In the genomic region with DNA sequence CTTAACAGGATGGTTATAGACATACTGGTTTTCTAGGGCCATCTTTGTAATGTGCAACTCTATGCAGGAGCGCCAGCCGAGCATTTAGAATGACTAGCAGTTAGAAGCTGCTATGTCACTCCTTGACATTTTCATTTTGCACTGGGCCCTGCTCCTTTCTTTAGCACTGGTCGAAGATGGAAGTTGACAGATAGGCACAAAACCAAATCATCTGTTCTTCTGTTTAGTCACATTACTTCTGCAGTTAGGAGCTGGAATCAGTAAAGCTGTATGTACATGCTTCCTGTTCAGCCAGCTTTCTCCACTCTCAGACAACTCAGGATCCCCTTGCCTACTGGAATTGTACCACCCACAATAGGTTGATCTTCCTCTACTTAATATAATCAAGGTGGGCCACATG, we compare ENCODE assay signal across 8 mouse cellular contexts. TPM values are rescaled to one million over a fixed set of nuclear protein-coding genes. Genes with fewer than 3 reads are reported as not detected.
DNase-seq lines count a peak whose midpoint lies in the region; ATAC-seq lines count a peak whose summit lies in the region.

No protein-coding gene starts in this region.

- no peak for DNase-seq in kidney, postnatal 36 days
- no peak for DNase-seq in limb, embryonic 10.5 days (ENCODE audit: low spot score)
- no peak for DNase-seq in layer of hippocampus, postnatal 36 days
- DNase-seq in lung, postnatal 25 days (ENCODE audit: low spot score), result no peak
- no peak for DNase-seq in right cerebral cortex, postnatal 36 days (ENCODE audit: low spot score in 2 of 2)

- H3K9me3 ChIP-seq in kidney, embryonic 15.5 days (replicated peaks), result no peaks in the 10 kb centered on the region
- no peaks in the 10 kb centered on the region for H3K9me3 ChIP-seq in embryonic facial prominence, embryonic 13.5 days
- H3K9me3 ChIP-seq in limb, embryonic 10.5 days (replicated peaks), result no peaks in the 10 kb centered on the region
- no peaks in the 10 kb centered on the region for H3K9me3 ChIP-seq in neural tube, embryonic 12.5 days

- no peaks in the 10 kb centered on the region for H3K27me3 ChIP-seq in kidney, embryonic 15.5 days
- no peaks in the 10 kb centered on the region for H3K27me3 ChIP-seq in embryonic facial prominence, embryonic 13.5 days
- no peaks in the 10 kb centered on the region for H3K27me3 ChIP-seq in limb, embryonic 10.5 days (ENCODE audit: low read depth, poor library complexity, severe bottlenecking)
- H3K27me3 ChIP-seq in neural tube, embryonic 12.5 days (replicated peaks), result no peaks in the 10 kb centered on the region

- no peak for ATAC-seq in kidney, embryonic 15.5 days (replicated peaks; ENCODE audit: low FRiP score)
- ATAC-seq in embryonic facial prominence, embryonic 13.5 days (ENCODE audit: insufficient number of reproducible peaks, insufficient read depth, low FRiP score, low TSS enrichment, low read depth), result no peak
- no peak for ATAC-seq in neural tube, embryonic 12.5 days (ENCODE audit: low FRiP score, low read depth)

- H3K4me1 ChIP-seq in kidney, embryonic 15.5 days, result peaks cover 9% of the 10 kb centered on the region; the same call in 1 of the 2 replicates
- H3K4me1 ChIP-seq in embryonic facial prominence, embryonic 13.5 days, result peaks cover 9% of the 10 kb centered on the region
- H3K4me1 ChIP-seq in limb, embryonic 10.5 days, result peaks cover 12% of the 10 kb centered on the region
- peaks cover 9% of the 10 kb centered on the region for H3K4me1 ChIP-seq in neural tube, embryonic 12.5 days

- H3K9ac ChIP-seq in kidney, embryonic 15.5 days, result no peak overlapping the region
- no peak overlapping the region for H3K9ac ChIP-seq in embryonic facial prominence, embryonic 13.5 days
- H3K9ac ChIP-seq in neural tube, embryonic 12.5 days, result no peak overlapping the region

- peaks cover 25% of the 10 kb centered on the region for H3K36me3 ChIP-seq in kidney, embryonic 15.5 days
- H3K36me3 ChIP-seq in embryonic facial prominence, embryonic 13.5 days, result peaks cover 17% of the 10 kb centered on the region
- peaks cover 33% of the 10 kb centered on the region for H3K36me3 ChIP-seq in limb, embryonic 10.5 days
- H3K36me3 ChIP-seq in neural tube, embryonic 12.5 days, result peaks cover 5% of the 10 kb centered on the region; the same call in 1 of the 2 replicates

- peak overlapping the region; percentile 64 for H3K4me2 ChIP-seq in kidney, embryonic 15.5 days
- H3K4me2 ChIP-seq in embryonic facial prominence, embryonic 13.5 days, result peak overlapping the region; percentile 59
- peak overlapping the region; percentile 60 for H3K4me2 ChIP-seq in neural tube, embryonic 12.5 days (replicated peaks)

- WGBS in kidney, embryonic 15.5 days, result 93% methylated on average over 3 of the region's 3 CpGs
- 90% methylated on average over 3 of the region's 3 CpGs for WGBS in embryonic facial prominence, embryonic 13.5 days
- WGBS in limb, embryonic 10.5 days, result 95% methylated on average over 3 of the region's 3 CpGs
- 91% methylated on average over 3 of the region's 3 CpGs for WGBS in neural tube, embryonic 12.5 days

- peak overlapping the region; percentile 87; the same call in 1 of the 2 replicates for H3K4me3 ChIP-seq in kidney, embryonic 15.5 days (replicated peaks)
- H3K4me3 ChIP-seq in embryonic facial prominence, embryonic 13.5 days, result no peak overlapping the region
- peak overlapping the region; percentile 86; the same call in 1 of the 2 replicates for H3K4me3 ChIP-seq in limb, embryonic 10.5 days
- no peak overlapping the region for H3K4me3 ChIP-seq in neural tube, embryonic 12.5 days

- no peak overlapping the region for H3K27ac ChIP-seq in kidney, embryonic 15.5 days
- no peak overlapping the region for H3K27ac ChIP-seq in embryonic facial prominence, embryonic 13.5 days
- H3K27ac ChIP-seq in limb, embryonic 10.5 days, result no peak overlapping the region
- no peak overlapping the region for H3K27ac ChIP-seq in neural tube, embryonic 12.5 days

RNA-seq across cellular contexts. Expression of a gene that starts 1.6 kb away (rescaled TPM):
- polyA plus RNA-seq in kidney, embryonic 15.5 days (2015; fragmentation: Nextera tagmentation; extraction: Ambion mirVana), result 24.5 and 25.1 TPM in 2 replicates
- polyA plus RNA-seq in embryonic facial prominence, embryonic 13.5 days (2015; fragmentation: Nextera tagmentation; extraction: Ambion mirVana), result 26.8 and 28.6 TPM in 2 replicates
- polyA plus RNA-seq in limb, embryonic 10.5 days (2016; fragmentation: Nextera tagmentation; extraction: Ambion mirVana), result 24.1 and 31.3 TPM in 2 replicates
- 30.2 and 30.5 TPM in 2 replicates for polyA plus RNA-seq in neural tube, embryonic 12.5 days (2016; fragmentation: Nextera tagmentation; extraction: Ambion mirVana)
- 10 to 100 TPM; 25.5 TPM for total RNA-seq in layer of hippocampus, postnatal 36 days (2021)

RNA-seq across cellular contexts. Expression of a gene that starts 18.2 kb away (rescaled TPM):
- polyA plus RNA-seq in kidney, embryonic 15.5 days (2015; fragmentation: Nextera tagmentation; extraction: Ambion mirVana), result 0.31 and 0.39 TPM in 2 replicates
- 0.28 and 0.39 TPM in 2 replicates for polyA plus RNA-seq in embryonic facial prominence, embryonic 13.5 days (2015; fragmentation: Nextera tagmentation; extraction: Ambion mirVana)
- 0.08 and 0.15 TPM in 2 replicates for polyA plus RNA-seq in limb, embryonic 10.5 days (2016; fragmentation: Nextera tagmentation; extraction: Ambion mirVana)
- 0.50 and 1.3 TPM in 2 replicates for polyA plus RNA-seq in neural tube, embryonic 12.5 days (2016; fragmentation: Nextera tagmentation; extraction: Ambion mirVana)
- total RNA-seq in layer of hippocampus, postnatal 36 days (2021), result under 1 TPM; 0.22 to 0.23 TPM

RNA-seq across cellular contexts. Expression of a gene that starts 48.3 kb away (rescaled TPM):
- polyA plus RNA-seq in kidney, embryonic 15.5 days (2015; fragmentation: Nextera tagmentation; extraction: Ambion mirVana), result 165 and 198 TPM in 2 replicates
- 164 and 171 TPM in 2 replicates for polyA plus RNA-seq in embryonic facial prominence, embryonic 13.5 days (2015; fragmentation: Nextera tagmentation; extraction: Ambion mirVana)
- polyA plus RNA-seq in limb, embryonic 10.5 days (2016; fragmentation: Nextera tagmentation; extraction: Ambion mirVana), result 182 and 200 TPM in 2 replicates
- polyA plus RNA-seq in neural tube, embryonic 12.5 days (2016; fragmentation: Nextera tagmentation; extraction: Ambion mirVana), result 124 and 136 TPM in 2 replicates
- total RNA-seq in layer of hippocampus, postnatal 36 days (2021), result 10 to 100 TPM; 13.7 to 17.8 TPM

RNA-seq across cellular contexts. Expression of a gene that starts 48.4 kb away (rescaled TPM):
- 23.3 and 24.4 TPM in 2 replicates for polyA plus RNA-seq in kidney, embryonic 15.5 days (2015; fragmentation: Nextera tagmentation; extraction: Ambion mirVana)
- 15.0 and 20.9 TPM in 2 replicates for polyA plus RNA-seq in embryonic facial prominence, embryonic 13.5 days (2015; fragmentation: Nextera tagmentation; extraction: Ambion mirVana)
- polyA plus RNA-seq in limb, embryonic 10.5 days (2016; fragmentation: Nextera tagmentation; extraction: Ambion mirVana), result 14.4 and 15.3 TPM in 2 replicates
- 30.5 and 31.5 TPM in 2 replicates for polyA plus RNA-seq in neural tube, embryonic 12.5 days (2016; fragmentation: Nextera tagmentation; extraction: Ambion mirVana)
- total RNA-seq in layer of hippocampus, postnatal 36 days (2021), result 10 to 100 TPM; 30.7 to 39.7 TPM

RNA-seq across cellular contexts. Expression of a gene that starts 48.6 kb away (rescaled TPM):
- 11.4 TPM in 2 replicates for polyA plus RNA-seq in kidney, embryonic 15.5 days (2015; fragmentation: Nextera tagmentation; extraction: Ambion mirVana)
- 10.0 and 14.2 TPM in 2 replicates for polyA plus RNA-seq in embryonic facial prominence, embryonic 13.5 days (2015; fragmentation: Nextera tagmentation; extraction: Ambion mirVana)
- 9.8 and 16.2 TPM in 2 replicates for polyA plus RNA-seq in limb, embryonic 10.5 days (2016; fragmentation: Nextera tagmentation; extraction: Ambion mirVana)
- polyA plus RNA-seq in neural tube, embryonic 12.5 days (2016; fragmentation: Nextera tagmentation; extraction: Ambion mirVana), result 16.3 and 20.3 TPM in 2 replicates
- total RNA-seq in layer of hippocampus, postnatal 36 days (2021), result 1 to 10 TPM in 1 of 2 experiments, not detected in 1; 2.2 TPM

Comparison
In these comparisons a context has a peak if more than half of its experiments do, and no peak if none do; other contexts are left out.
1. H3K4me3 ChIP-seq: peak in kidney, embryonic 15.5 days (single experiment) and limb, embryonic 10.5 days (single experiment); none in embryonic facial prominence, embryonic 13.5 days (single experiment) and neural tube, embryonic 12.5 days (single experiment).
2. Peak in every context shown above with its lines, with median percentiles within 50 percentile points of each other: H3K4me2 ChIP-seq.